Mouse (Mus musculus) liver, adult 2 months (tissue): ENCODE data around the gene Fbxl12. TPM values are rescaled to one million over a fixed set of nuclear protein-coding genes. Genes with fewer than 3 reads are reported as not detected.

Source experiments
- DNase-seq: peaks from one replicate; pipeline ENCODE4 v3.0.0-alpha.2; 2011; ENCODE audit warnings: low read depth, low spot score; ENCODE audit errors: extremely low read depth
- H3K27ac ChIP-seq: fragments of 200-500 bp; replicated peaks from 2 replicates; pipeline ENCODE4 v1.5.1; 2012; ENCODE audit warnings: low read depth, mild to moderate bottlenecking, control low read depth, inconsistent platforms, low read length; ENCODE audit not compliant: insufficient read depth
- H3K27me3 ChIP-seq: fragments of 200-500 bp; 2 replicates; pipeline ENCODE4 v1.6.1; 2012; ENCODE audit warnings: mild to moderate bottlenecking, moderate library complexity, low read length, inconsistent platforms; ENCODE audit not compliant: control insufficient read depth, insufficient read depth
- H3K36me3 ChIP-seq: fragments of 200-500 bp; 2 replicates; pipeline ENCODE4 v1.6.1; 2012; ENCODE audit warnings: low read length, inconsistent platforms; ENCODE audit not compliant: control insufficient read depth, insufficient read depth
- H3K4me1 ChIP-seq: fragments of 200-500 bp; 2 replicates; pipeline ENCODE4 v1.6.1; 2011; ENCODE audit warnings: low read length; ENCODE audit not compliant: control insufficient read depth, insufficient read depth
- H3K4me3 ChIP-seq: fragments of 200-500 bp; 2 replicates; pipeline ENCODE4 v1.5.1; 2011; ENCODE audit warnings: low read depth, mild to moderate bottlenecking, control low read depth, low read length, moderate library complexity; ENCODE audit not compliant: insufficient read depth
- H3K79me2 ChIP-seq: fragments of 200-500 bp; 2 replicates; pipeline ENCODE4 v1.6.1; 2012; ENCODE audit warnings: inconsistent platforms, mild to moderate bottlenecking, low read length, moderate library complexity; ENCODE audit not compliant: control insufficient read depth, insufficient read depth
- H3K9ac ChIP-seq: fragments of 200-500 bp; 2 replicates; pipeline ENCODE4 v1.6.1; 2012; ENCODE audit warnings: low read depth, mild to moderate bottlenecking, control low read depth, inconsistent platforms, low read length
- CTCF ChIP-seq: fragments of 200-500 bp; IDR thresholded peaks from 2 replicates; pipeline ENCODE4 v1.5.1; 2011; ENCODE audit warnings: low read depth, low read length, control low read depth
- POLR2A ChIP-seq: fragments of 200-500 bp; IDR thresholded peaks from 2 replicates; pipeline ENCODE4 v1.6.1; 2011; ENCODE audit warnings: low read length, control low read depth; ENCODE audit not compliant: insufficient read depth; ENCODE audit errors: extremely low read depth
- WGBS: fragments of 180-500 bp; shearing (Covaris S2); methylation state at CpG from one replicate; pipeline ENCODE4 v1.1.7; 2018; 5-methylcytosine and 5-hydroxymethylcytosine counted together
- polyA plus RNA-seq: library from polyadenylated mRNA; depleted of rRNA; stranded (reverse); fragments of >200 nt; gene quantifications from 2 replicates; pipeline ENCODE4 v1.2.3, GENCODE M21; 2012
- total RNA-seq: library from RNA; depleted of rRNA; stranded (reverse); fragments of >200 nt; gene quantifications from 2 replicates; pipeline ENCODE4 v1.2.3, GENCODE M21; 2014

The Fbxl12 gene
- total and polyA plus RNA-seq, 2 experiments = 2.8 to 16.2 TPM

DNA sequence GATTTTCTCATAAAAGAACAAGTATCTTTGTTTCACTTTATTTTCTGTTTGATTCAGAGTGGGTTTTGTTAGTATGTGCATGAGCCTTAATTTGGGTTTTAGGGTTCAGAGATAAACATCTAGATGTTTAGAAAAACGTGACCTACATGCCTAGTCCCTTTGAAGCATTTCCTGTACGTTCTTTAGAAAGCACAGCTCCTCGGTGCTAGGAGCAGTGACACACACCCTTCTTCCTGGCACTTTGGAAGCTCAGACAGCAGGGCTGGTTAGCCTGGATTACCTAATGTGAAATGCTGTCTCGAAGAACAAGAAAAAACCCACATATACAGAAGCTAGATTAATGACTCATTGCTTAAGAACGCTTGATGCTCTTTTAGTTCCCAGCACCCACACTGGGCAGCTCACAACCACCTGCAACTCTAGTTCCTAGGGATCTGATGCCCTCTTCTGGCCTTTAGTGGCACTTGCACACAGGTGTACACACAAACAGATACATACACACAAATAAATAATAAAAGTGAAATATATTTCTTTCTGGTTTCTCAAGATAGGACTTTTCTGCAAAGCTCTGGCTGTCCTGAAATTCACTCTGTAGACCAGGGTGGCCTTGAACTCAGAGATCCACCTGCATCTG lies 34.6 kb downstream of the Fbxl12 start:
- no peak for DNase-seq
- Histone ChIP-seq H3K4me3 (no peak overlapping the region), H3K79me2 (no peaks in the 10 kb centered on the region), H3K9ac (no peak overlapping the region), H3K27ac (no peak overlapping the region), H3K27me3 (no peaks in the 10 kb centered on the region), H3K4me1 (no peaks in the 10 kb centered on the region), H3K36me3 (no peaks in the 10 kb centered on the region)
- WGBS = 90% methylated on average over 5 of the region's 5 CpGs
- TF ChIP-seq CTCF (no peak), POLR2A (no peak)

DNA sequence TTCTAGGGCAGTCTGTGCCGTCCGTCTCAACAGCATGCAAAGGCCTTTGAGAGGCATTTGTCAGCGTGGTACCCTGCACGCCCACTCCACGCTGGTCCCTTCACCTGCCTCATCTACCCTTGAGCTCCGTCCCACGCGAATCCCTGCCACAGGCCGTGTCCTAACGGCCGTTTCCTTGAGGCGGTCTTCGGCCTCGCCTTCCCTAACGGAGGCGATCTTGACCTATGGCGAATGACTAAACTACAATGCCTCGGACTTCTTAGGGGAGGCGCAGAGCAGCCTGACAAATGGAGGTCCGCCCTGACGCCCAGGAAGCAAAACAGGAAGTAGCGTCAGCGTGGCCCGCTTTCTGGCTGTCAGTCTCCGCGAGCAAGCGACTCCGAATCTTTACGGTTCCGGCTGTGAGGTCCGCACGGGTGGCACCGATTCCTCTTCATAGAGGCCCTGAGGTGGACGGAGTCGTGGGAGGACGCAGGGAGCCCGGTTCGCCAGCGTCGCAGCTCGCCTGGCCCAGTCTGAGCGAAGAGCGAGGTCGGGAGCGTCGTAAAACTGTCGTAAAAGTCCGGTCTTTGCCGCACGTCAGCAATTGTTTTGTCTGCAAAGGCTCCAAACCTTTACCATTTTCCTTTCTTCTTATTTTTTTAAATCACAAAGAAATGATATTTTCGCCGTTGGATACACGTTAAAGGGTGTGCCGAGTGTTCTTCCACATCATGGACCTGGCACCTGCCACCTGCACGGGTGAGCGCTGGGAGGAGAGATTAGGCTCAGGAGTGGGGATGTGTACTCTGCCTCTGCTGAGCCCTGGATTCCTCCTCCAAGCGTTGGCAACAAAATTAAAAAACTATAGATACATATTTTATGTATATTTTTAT lies 37.2 kb downstream of the Fbxl12 start:
- Histone ChIP-seq H3K9ac (peak overlapping the region; percentile 85), H3K36me3 (no peaks in the 10 kb centered on the region), H3K4me3 (peak overlapping the region; percentile 81), H3K4me1 (no peaks in the 10 kb centered on the region), H3K79me2 (no peaks in the 10 kb centered on the region), H3K27ac (peak overlapping the region; percentile 85), H3K27me3 (no peaks in the 10 kb centered on the region)
- WGBS = 1% methylated on average over 57 of the region's 57 CpGs
- TF ChIP-seq POLR2A (0 out of 2 replicates have a peak, but pooled peaks have one; percentile 25), CTCF (no peak)
- peak; percentile 86 for DNase-seq

DNA sequence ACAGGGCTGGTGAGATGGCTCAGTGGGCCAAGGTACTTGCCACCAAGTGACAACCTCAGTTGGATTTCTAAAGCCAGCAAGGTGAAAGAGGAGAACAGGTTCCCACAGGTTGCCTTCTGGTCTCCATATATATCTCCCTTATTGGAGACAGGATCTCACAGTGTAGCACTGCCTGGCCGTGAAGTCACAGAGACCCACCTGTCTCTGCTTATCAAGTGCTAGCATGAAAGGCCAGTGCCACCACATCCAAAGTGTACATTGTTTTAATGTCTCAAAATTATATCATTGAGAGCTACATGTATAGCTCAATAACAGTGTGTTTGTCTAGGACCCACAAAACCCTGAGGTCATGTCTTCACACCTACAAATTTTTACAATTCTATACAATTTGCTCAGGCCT lies 38.3 kb downstream of the Fbxl12 start:
- no peaks in the 10 kb centered on the region for H3K36me3 ChIP-seq
- no peak for DNase-seq
- TF ChIP-seq POLR2A (no peak), CTCF (no peak)
- no peak overlapping the region for H3K27ac ChIP-seq
- no peaks in the 10 kb centered on the region for H3K79me2 ChIP-seq
- no peak overlapping the region for H3K9ac ChIP-seq
- H3K4me1 ChIP-seq = no peaks in the 10 kb centered on the region
- no peak overlapping the region for H3K4me3 ChIP-seq
- 96% methylated on average over 1 of the region's 1 CpGs for WGBS
- no peaks in the 10 kb centered on the region for H3K27me3 ChIP-seq

DNA sequence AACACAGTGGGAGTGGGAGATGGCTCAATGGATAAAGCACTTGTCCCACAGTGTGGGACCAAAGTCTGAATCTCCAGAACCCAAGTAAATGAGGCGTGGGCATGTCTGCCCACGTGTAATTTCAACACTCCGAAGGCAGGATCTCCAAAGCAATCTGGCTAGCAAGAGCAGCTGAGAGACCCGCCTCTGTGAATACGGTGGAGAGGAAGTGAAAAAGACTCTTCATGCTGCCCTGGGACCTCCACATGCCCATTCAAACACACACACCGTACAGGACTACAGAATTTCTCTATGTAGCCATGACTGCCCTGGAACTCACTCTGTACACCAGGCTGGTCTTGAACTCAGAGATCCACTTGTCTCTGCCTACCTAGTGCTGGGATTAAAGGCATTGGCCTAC lies 43.3 kb downstream of the Fbxl12 start:
- Histone ChIP-seq H3K9ac (no peak overlapping the region), H3K4me1 (no peaks in the 10 kb centered on the region), H3K27ac (no peak overlapping the region), H3K79me2 (no peaks in the 10 kb centered on the region), H3K27me3 (no peaks in the 10 kb centered on the region; the same call in 1 of the 2 replicates), H3K36me3 (no peaks in the 10 kb centered on the region), H3K4me3 (no peak overlapping the region)
- 74% methylated on average over 6 of the region's 6 CpGs for WGBS
- TF ChIP-seq POLR2A (no peak), CTCF (no peak)
- DNase-seq = no peak

DNA sequence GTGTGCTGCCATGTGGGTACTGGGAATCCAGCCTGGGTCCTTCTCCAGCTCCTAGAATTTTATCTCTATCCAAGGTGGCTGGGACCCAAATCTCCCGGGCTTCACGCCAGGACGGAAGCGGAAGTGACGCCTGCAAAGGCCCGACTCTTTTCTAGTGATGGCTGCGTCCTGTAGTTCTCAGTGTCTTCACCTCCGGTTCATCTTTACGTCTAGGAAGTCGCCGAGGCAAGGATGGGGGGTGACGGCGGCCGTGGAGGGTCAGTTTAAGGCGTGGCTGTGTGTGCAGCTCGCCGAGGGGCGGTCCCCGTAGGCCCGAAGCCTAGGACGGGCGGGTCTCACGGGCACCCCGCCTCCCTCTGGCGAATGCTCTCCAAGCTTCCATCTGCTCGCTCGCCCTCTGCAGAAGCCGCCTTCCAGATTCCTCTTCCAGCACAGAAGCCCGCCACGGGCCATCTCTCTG lies 63.4 kb downstream of the Fbxl12 start, which contains the start of gene Zfp846:
Gene Zfp846 (plus strand): TSS at position 117 of the 460 bp plus-strand sequence.
- H3K27me3 ChIP-seq = 0 out of 2 replicates have a peak, but pooled peaks cover 2% of the 10 kb centered on the region
- 0 out of 2 replicates have a peak within 1 kb of the TSS, but pooled peaks have one; percentile 16 for H3K27ac ChIP-seq
- peak within 1 kb of the TSS; percentile 65 for H3K9ac ChIP-seq
- H3K4me3 ChIP-seq = peak within 1 kb of the TSS; percentile 72
- 1% methylated on average over 30 of the region's 30 CpGs for WGBS
- no peaks in the 10 kb centered on the region; the same call in 1 of the 2 replicates for H3K79me2 ChIP-seq
- no peaks in the 10 kb centered on the region for H3K36me3 ChIP-seq
- DNase-seq = peak; percentile 94
- H3K4me1 ChIP-seq = no peaks in the 10 kb centered on the region; the same call in 1 of the 2 replicates
- no peak for TF ChIP-seq CTCF
- TF ChIP-seq POLR2A = 0 out of 2 replicates have a peak, but pooled peaks have one; percentile 21

DNA sequence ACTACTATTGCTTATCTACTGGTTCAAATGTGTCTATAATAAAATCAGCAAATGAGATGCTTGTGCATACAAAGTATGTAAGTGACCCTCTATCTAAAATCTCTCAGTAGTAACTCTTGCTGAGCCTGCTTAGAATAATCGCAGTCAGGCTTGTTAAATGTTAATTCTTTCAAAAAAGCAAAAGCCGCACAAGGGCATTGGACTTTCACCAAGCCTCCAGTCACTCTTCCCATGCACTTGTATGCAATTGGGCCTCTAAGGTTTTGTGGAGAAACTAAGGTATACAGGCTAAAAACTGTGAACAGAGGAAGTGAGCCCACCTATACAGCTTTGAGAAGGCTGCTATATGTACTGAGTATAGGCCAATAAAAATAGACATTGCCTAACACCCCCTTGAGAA lies 68.0 kb downstream of the Fbxl12 start:
- Histone ChIP-seq H3K79me2 (no peaks in the 10 kb centered on the region), H3K36me3 (no peaks in the 10 kb centered on the region), H3K9ac (no peak overlapping the region), H3K4me3 (no peak overlapping the region), H3K4me1 (no peaks in the 10 kb centered on the region), H3K27ac (no peak overlapping the region), H3K27me3 (0 out of 2 replicates have a peak, but pooled peaks cover 2% of the 10 kb centered on the region)
- 80% methylated on average over 2 of the region's 2 CpGs for WGBS
- TF ChIP-seq POLR2A (no peak), CTCF (no peak)
- no peak for DNase-seq
